Comparison of ENCODE assay signal across 12 mouse cellular contexts in the genomic region with DNA sequence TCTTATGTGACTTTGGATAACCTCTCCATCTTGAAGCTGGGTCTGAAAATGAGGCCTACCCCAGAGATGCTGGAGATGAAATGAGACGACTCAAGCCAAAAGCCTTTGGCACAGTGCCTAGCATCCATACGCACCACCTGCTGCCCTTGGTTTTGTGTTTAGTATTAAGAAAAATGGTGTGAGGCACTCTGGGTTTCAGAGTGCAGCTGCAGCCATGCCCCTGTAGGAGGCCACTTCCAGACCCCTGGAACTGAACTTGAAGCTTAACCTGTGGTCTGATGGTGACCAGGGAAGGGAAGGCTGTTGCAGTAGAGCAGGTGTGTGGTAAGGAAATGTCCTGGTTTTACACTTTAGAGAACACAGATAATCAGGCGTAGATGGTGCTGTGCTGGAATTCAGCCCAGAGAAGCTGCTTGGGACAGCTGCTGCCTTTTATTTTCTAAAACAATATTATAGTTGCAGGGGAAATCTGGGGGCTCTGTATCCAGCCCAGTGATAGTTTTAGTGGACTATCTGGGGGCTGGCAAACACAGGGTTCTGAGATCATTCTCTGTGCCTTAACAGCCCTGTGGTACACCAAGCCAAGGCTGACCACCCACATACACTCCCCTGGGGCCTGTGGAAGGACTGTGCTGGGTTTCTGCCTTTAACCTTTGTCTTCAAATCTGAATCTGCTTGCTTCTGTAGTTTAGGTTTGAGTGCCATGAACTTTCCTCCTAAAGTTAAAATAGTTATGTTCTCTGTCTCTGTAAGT. TPM values are rescaled to one million over a fixed set of nuclear protein-coding genes. Genes with fewer than 3 reads are reported as not detected.
DNase-seq lines count a peak whose midpoint lies in the region; ATAC-seq and TF ChIP-seq lines count a peak whose summit lies in the region.
"Had no signal": no experiment of that assay in that cellular context is flagged by ENCODE, and none has a peak within 500 bp of the region (broad histone marks: within the 10 kb centered on the region; RNA-seq: fewer than 3 reads in every experiment).

No protein-coding gene starts in this region.

- no peaks in the 10 kb centered on the region for H3K27me3 ChIP-seq in embryonic facial prominence, embryonic 14.5 days (replicated peaks; ENCODE audit: control insufficient read depth, insufficient read depth, low read length)
- H3K27me3 ChIP-seq in embryonic facial prominence, embryonic 10.5 days (replicated peaks; ENCODE audit: low read depth, poor library complexity, severe bottlenecking) = no peaks in the 10 kb centered on the region
- no peaks in the 10 kb centered on the region for H3K27me3 ChIP-seq in liver, postnatal 0 days (ENCODE audit: insufficient read depth, low read length)
- no peaks in the 10 kb centered on the region for H3K27me3 ChIP-seq in hindbrain, embryonic 14.5 days (ENCODE audit: control insufficient read depth, insufficient read depth, low read length)
- H3K27me3 ChIP-seq in neural tube, embryonic 13.5 days = 0 out of 2 replicates have a peak, but pooled peaks cover 10% of the 10 kb centered on the region

- ATAC-seq in embryonic facial prominence, embryonic 14.5 days (ENCODE audit: low read depth) = peak; percentile 56
- no peak for ATAC-seq in liver, postnatal 0 days
- peak; percentile 32; the same call in 1 of the 2 replicates for ATAC-seq in hindbrain, embryonic 14.5 days (ENCODE audit: low FRiP score)
- peak; percentile 61; the same call in 1 of the 2 replicates for ATAC-seq in neural tube, embryonic 13.5 days (ENCODE audit: low read depth)
- ATAC-seq: activated CD4-positive, CD25-positive, alpha-beta regulatory T cell, adult 4 months had no signal

- no peak overlapping the region for H3K4me3 ChIP-seq in embryonic facial prominence, embryonic 14.5 days (ENCODE audit: low read depth, low read length)
- no peak overlapping the region for H3K4me3 ChIP-seq in embryonic facial prominence, embryonic 10.5 days
- H3K4me3 ChIP-seq in liver, postnatal 0 days (ENCODE audit: low read depth, low read length) = no peak overlapping the region
- H3K4me3 ChIP-seq in hindbrain, embryonic 14.5 days (replicated peaks; ENCODE audit: low read length) = no peak overlapping the region
- H3K4me3 ChIP-seq in neural tube, embryonic 13.5 days = no peak overlapping the region

- WGBS in embryonic facial prominence, embryonic 14.5 days = 33% methylated on average over 3 of the region's 3 CpGs
- 82% methylated on average over 3 of the region's 3 CpGs for WGBS in embryonic facial prominence, embryonic 10.5 days
- 63% methylated on average over 3 of the region's 3 CpGs for WGBS in liver, postnatal 0 days (ENCODE audit: insufficient replicate concordance)
- WGBS in hindbrain, embryonic 14.5 days = 43% methylated on average over 3 of the region's 3 CpGs
- WGBS in neural tube, embryonic 13.5 days = 34% methylated on average over 3 of the region's 3 CpGs

- H3K27ac ChIP-seq in embryonic facial prominence, embryonic 14.5 days (replicated peaks; ENCODE audit: low read depth, low read length) = no peak overlapping the region; the same call in 1 of the 2 replicates
- H3K27ac ChIP-seq in embryonic facial prominence, embryonic 10.5 days (replicated peaks) = no peak overlapping the region
- H3K27ac ChIP-seq in liver, postnatal 0 days (ENCODE audit: low read depth) = no peak overlapping the region
- H3K27ac ChIP-seq in hindbrain, embryonic 14.5 days = peak overlapping the region; percentile 14; the same call in 1 of the 2 replicates
- peak overlapping the region; percentile 65 for H3K27ac ChIP-seq in neural tube, embryonic 13.5 days (replicated peaks)

- no peaks in the 10 kb centered on the region for H3K9me3 ChIP-seq in embryonic facial prominence, embryonic 14.5 days (ENCODE audit: control insufficient read depth, low read length)
- no peaks in the 10 kb centered on the region for H3K9me3 ChIP-seq in embryonic facial prominence, embryonic 10.5 days
- H3K9me3 ChIP-seq in liver, postnatal 0 days (ENCODE audit: low read length) = no peaks in the 10 kb centered on the region
- no peaks in the 10 kb centered on the region for H3K9me3 ChIP-seq in hindbrain, embryonic 14.5 days (ENCODE audit: control insufficient read depth, low read length)
- H3K9me3 ChIP-seq in neural tube, embryonic 13.5 days = no peaks in the 10 kb centered on the region

- TF ChIP-seq EP300 in liver, postnatal 0 days (IDR thresholded peaks at IDR 0.05; ENCODE audit: low read depth) = no peak

- no peak overlapping the region for H3K4me2 ChIP-seq in embryonic facial prominence, embryonic 14.5 days (ENCODE audit: low read depth, low read length)
- H3K4me2 ChIP-seq in liver, postnatal 0 days (ENCODE audit: low read depth, low read length) = no peak overlapping the region
- no peak overlapping the region for H3K4me2 ChIP-seq in hindbrain, embryonic 14.5 days (replicated peaks)
- H3K4me2 ChIP-seq in neural tube, embryonic 13.5 days = no peak overlapping the region

- 0 out of 2 replicates have a peak, but pooled peaks have one; percentile 1 for TF ChIP-seq CTCF in liver, postnatal 0 days (IDR thresholded peaks at IDR 0.05; ENCODE audit: low read depth)

- no peak overlapping the region for H3K9ac ChIP-seq in embryonic facial prominence, embryonic 14.5 days (ENCODE audit: low read depth, low read length)
- no peak overlapping the region for H3K9ac ChIP-seq in liver, postnatal 0 days (replicated peaks)
- H3K9ac ChIP-seq in hindbrain, embryonic 14.5 days = no peak overlapping the region
- H3K9ac ChIP-seq in neural tube, embryonic 13.5 days = no peak overlapping the region

- DNase-seq in embryonic facial prominence, embryonic 14.5 days (ENCODE audit: low spot score) = peak; percentile 66
- no peak for DNase-seq in embryonic facial prominence, embryonic 10.5 days (ENCODE audit: low spot score)
- DNase-seq in liver, postnatal 0 days = no peak
- DNase-seq in liver = no peak
- peak; percentile 62 for DNase-seq in hindbrain, embryonic 14.5 days (ENCODE audit: low spot score)
- no peak for DNase-seq in urinary bladder, adult 2 months (ENCODE audit: low spot score)
- no peak for DNase-seq in urinary bladder, postnatal 4 days (ENCODE audit: low spot score in 2 of 2)
- DNase-seq: gastrocnemius, postnatal 36 days; kidney, adult 18-20 months; lung, postnatal 14 days had no signal

- H3K4me1 ChIP-seq in embryonic facial prominence, embryonic 14.5 days (ENCODE audit: control insufficient read depth, insufficient read depth, low read length) = peaks cover 24% of the 10 kb centered on the region
- peaks cover 34% of the 10 kb centered on the region for H3K4me1 ChIP-seq in embryonic facial prominence, embryonic 10.5 days
- H3K4me1 ChIP-seq in liver, postnatal 0 days (ENCODE audit: insufficient read depth) = peaks cover 18% of the 10 kb centered on the region
- peaks cover 14% of the 10 kb centered on the region; the same call in 1 of the 2 replicates for H3K4me1 ChIP-seq in hindbrain, embryonic 14.5 days (replicated peaks; ENCODE audit: control insufficient read depth, insufficient read depth, low read length)
- peaks cover 43% of the 10 kb centered on the region for H3K4me1 ChIP-seq in neural tube, embryonic 13.5 days (replicated peaks)

- H3K36me3 ChIP-seq in embryonic facial prominence, embryonic 14.5 days (ENCODE audit: control insufficient read depth, insufficient read depth, low read length) = no peaks in the 10 kb centered on the region
- peaks cover 6% of the 10 kb centered on the region; the same call in 1 of the 2 replicates for H3K36me3 ChIP-seq in embryonic facial prominence, embryonic 10.5 days (replicated peaks)
- H3K36me3 ChIP-seq in liver, postnatal 0 days (replicated peaks; ENCODE audit: insufficient read depth, low read length) = no peaks in the 10 kb centered on the region
- H3K36me3 ChIP-seq in hindbrain, embryonic 14.5 days (replicated peaks; ENCODE audit: control insufficient read depth, insufficient read depth) = no peaks in the 10 kb centered on the region
- H3K36me3 ChIP-seq in neural tube, embryonic 13.5 days = no peaks in the 10 kb centered on the region

RNA-seq across cellular contexts. Expression of a gene that starts 17.5 kb away (rescaled TPM):
- polyA plus RNA-seq in embryonic facial prominence, embryonic 14.5 days (2014; fragmentation: Nextera tagmentation; extraction: Ambion mirVana) = 5.6 and 7.3 TPM in 2 replicates
- polyA plus RNA-seq in embryonic facial prominence, embryonic 10.5 days (2016; fragmentation: Nextera tagmentation; extraction: Ambion mirVana) = 2.5 and 2.6 TPM in 2 replicates
- 0.96 and 1.3 TPM in 2 replicates for polyA plus RNA-seq in liver, postnatal 0 days (2015; fragmentation: Nextera tagmentation; extraction: Ambion mirVana)
- polyA plus RNA-seq in hindbrain, embryonic 14.5 days (2014; fragmentation: Nextera tagmentation; extraction: Ambion mirVana) = 1.1 and 2.2 TPM in 2 replicates
- 0.32 and 0.52 TPM in 2 replicates for polyA plus RNA-seq in neural tube, embryonic 13.5 days (2015; fragmentation: Nextera tagmentation; extraction: Ambion mirVana)
- polyA plus RNA-seq in urinary bladder, adult 2 months (2012; rRNA removed) = 14.6 and 16.8 TPM in 2 replicates

Comparison
In these comparisons a context has a peak if more than half of its experiments do, and no peak if none do; other contexts are left out.
1. DNase-seq: peak in embryonic facial prominence, embryonic 14.5 days (single experiment) and hindbrain, embryonic 14.5 days (single experiment); none in embryonic facial prominence, embryonic 10.5 days (single experiment), liver, postnatal 0 days (single experiment), liver (single experiment), urinary bladder, adult 2 months (single experiment) and urinary bladder, postnatal 4 days (0 of 2).
2. H3K27ac ChIP-seq: peak in hindbrain, embryonic 14.5 days (single experiment) and neural tube, embryonic 13.5 days (single experiment); none in embryonic facial prominence, embryonic 14.5 days (single experiment), embryonic facial prominence, embryonic 10.5 days (single experiment) and liver, postnatal 0 days (single experiment).